In genomic region chr2:168352626-168353025, GRCm38 (mm10) we compare ENCODE assay signal across 11 mouse cellular contexts.
DNase-seq lines count a peak whose midpoint lies in the region; ATAC-seq and TF ChIP-seq lines count a peak whose summit lies in the region.
"Had no signal": no experiment of that assay in that cellular context is flagged by ENCODE, and none has a peak within 500 bp of the region (broad histone marks: within the 10 kb centered on the region; RNA-seq: fewer than 3 reads in every experiment).

No protein-coding gene starts in this region.

- no peak overlapping the region for H3K4me2 ChIP-seq in hindbrain, embryonic 16.5 days (ENCODE audit: low read length)
- no peak overlapping the region for H3K4me2 ChIP-seq in hindbrain, embryonic 14.5 days (replicated peaks)
- no peak overlapping the region for H3K4me2 ChIP-seq in forebrain, postnatal 0 days (ENCODE audit: low read depth)

- H3K4me1 ChIP-seq in hindbrain, embryonic 16.5 days (ENCODE audit: control insufficient read depth, insufficient read depth, low read depth, low read length): peaks cover 3% of the 10 kb centered on the region; the same call in 1 of the 2 replicates
- H3K4me1 ChIP-seq in hindbrain, embryonic 14.5 days (replicated peaks; ENCODE audit: control insufficient read depth, insufficient read depth, low read length): peaks cover 9% of the 10 kb centered on the region; the same call in 1 of the 2 replicates
- H3K4me1 ChIP-seq in forebrain, postnatal 0 days (ENCODE audit: insufficient read depth): peaks cover 4% of the 10 kb centered on the region

- no peaks in the 10 kb centered on the region for H3K27me3 ChIP-seq in hindbrain, embryonic 16.5 days (replicated peaks; ENCODE audit: control insufficient read depth, insufficient read depth, low read length)
- H3K27me3 ChIP-seq in hindbrain, embryonic 14.5 days (ENCODE audit: control insufficient read depth, insufficient read depth, low read length): no peaks in the 10 kb centered on the region
- no peaks in the 10 kb centered on the region for H3K27me3 ChIP-seq in forebrain, postnatal 0 days (ENCODE audit: insufficient read depth, low read length)

- H3K36me3 ChIP-seq in hindbrain, embryonic 16.5 days (ENCODE audit: control insufficient read depth, insufficient read depth, low read length): no peaks in the 10 kb centered on the region
- no peaks in the 10 kb centered on the region for H3K36me3 ChIP-seq in hindbrain, embryonic 14.5 days (replicated peaks; ENCODE audit: control insufficient read depth, insufficient read depth)
- no peaks in the 10 kb centered on the region for H3K36me3 ChIP-seq in forebrain, postnatal 0 days (ENCODE audit: insufficient read depth)

- DNase-seq in hindbrain, embryonic 14.5 days (ENCODE audit: low spot score): no peak
- peak; percentile 80 for DNase-seq in forebrain, postnatal 0 days
- peak; percentile 73 to 85 for DNase-seq in layer of hippocampus, postnatal 14 days (ENCODE audit: low spot score in 2 of 2)
- DNase-seq in right cerebral cortex, postnatal 14 days: peak; percentile 63
- no peak for DNase-seq in ovary, postnatal 14 days (ENCODE audit: low spot score)
- DNase-seq in lung, postnatal 14 days: no peak
- no peak for DNase-seq in B cell, adult 2 months
- DNase-seq: kidney, postnatal 25 days; liver, postnatal 0 days had no signal

- TF ChIP-seq CTCF in forebrain, postnatal 0 days (IDR thresholded peaks at IDR 0.05; ENCODE audit: low read depth): no peak

- peak; percentile 37; the same call in 1 of the 2 replicates for ATAC-seq in hindbrain, embryonic 16.5 days
- no peak for ATAC-seq in hindbrain, embryonic 14.5 days (ENCODE audit: low FRiP score)
- peak; percentile 91 for ATAC-seq in forebrain, postnatal 0 days
- ATAC-seq: CD4-positive, CD25-positive, alpha-beta regulatory T cell, adult 4 months; liver, postnatal 0 days had no signal

- no peak overlapping the region for H3K27ac ChIP-seq in hindbrain, embryonic 16.5 days (ENCODE audit: low read depth, low read length)
- no peak overlapping the region for H3K27ac ChIP-seq in hindbrain, embryonic 14.5 days
- H3K27ac ChIP-seq in forebrain, postnatal 0 days (ENCODE audit: low read depth, low read length): peak overlapping the region; percentile 68

- no peaks in the 10 kb centered on the region for H3K9me3 ChIP-seq in hindbrain, embryonic 16.5 days (ENCODE audit: control insufficient read depth, low read length)
- no peaks in the 10 kb centered on the region for H3K9me3 ChIP-seq in hindbrain, embryonic 14.5 days (ENCODE audit: control insufficient read depth, low read length)
- H3K9me3 ChIP-seq in forebrain, postnatal 0 days (ENCODE audit: low read length): no peaks in the 10 kb centered on the region

- no peak overlapping the region for H3K4me3 ChIP-seq in hindbrain, embryonic 16.5 days (ENCODE audit: low read length)
- no peak overlapping the region for H3K4me3 ChIP-seq in hindbrain, embryonic 14.5 days (replicated peaks; ENCODE audit: low read length)
- no peak overlapping the region for H3K4me3 ChIP-seq in forebrain, postnatal 0 days (ENCODE audit: low read depth, low read length)

- H3K9ac ChIP-seq in hindbrain, embryonic 16.5 days (ENCODE audit: low read depth, low read length): no peak overlapping the region
- no peak overlapping the region for H3K9ac ChIP-seq in hindbrain, embryonic 14.5 days
- H3K9ac ChIP-seq in forebrain, postnatal 0 days: no peak overlapping the region
- H3K9ac ChIP-seq: liver, postnatal 0 days had no signal

- WGBS in hindbrain, embryonic 16.5 days: 69% methylated on average over 5 of the region's 5 CpGs
- WGBS in hindbrain, embryonic 14.5 days: 79% methylated on average over 5 of the region's 5 CpGs
- WGBS in forebrain, postnatal 0 days: 49% methylated on average over 5 of the region's 5 CpGs

Comparison
In these comparisons a context has a peak if more than half of its experiments do, and no peak if none do; other contexts are left out.
1. DNase-seq: peak in forebrain, postnatal 0 days (single experiment), layer of hippocampus, postnatal 14 days (2 of 2) and right cerebral cortex, postnatal 14 days (single experiment); none in hindbrain, embryonic 14.5 days (single experiment), ovary, postnatal 14 days (single experiment), lung, postnatal 14 days (single experiment) and B cell, adult 2 months (0 of 2).